Mouse (Mus musculus) liver, adult 2 months (tissue): ENCODE results near the gene Camkv.

ENCODE experiments used
- CTCF ChIP-seq: fragments of 200-500 bp; IDR thresholded peaks from 2 replicates; pipeline ENCODE4 v1.5.1; 2011; ENCODE audit warnings: low read depth, low read length, control low read depth
- POLR2A ChIP-seq: fragments of 200-500 bp; IDR thresholded peaks from 2 replicates; pipeline ENCODE4 v1.6.1; 2011; ENCODE audit warnings: low read length, control low read depth; ENCODE audit not compliant: insufficient read depth; ENCODE audit errors: extremely low read depth

DNA sequence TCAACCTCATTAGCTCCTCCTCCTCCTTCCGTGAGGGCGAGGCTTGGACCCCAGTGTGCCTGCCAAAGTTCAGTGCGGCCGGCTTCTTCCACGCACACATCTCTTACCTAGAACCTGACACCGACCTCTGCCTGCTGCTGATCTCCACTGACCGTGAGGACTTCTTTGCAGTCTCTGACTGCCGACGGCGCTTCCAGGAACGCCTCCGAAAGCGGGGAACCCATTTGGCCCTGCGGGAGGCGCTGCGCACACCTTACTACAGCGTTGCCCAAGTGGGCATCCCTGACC, 33.9 kb upstream of the Camkv start:
- TF ChIP-seq CTCF, result no peak
- no peak for TF ChIP-seq POLR2A
